Mouse (Mus musculus): ENCODE measurements at regions not wholly inside any gene's neighbourhood (a gene's known extent, or its start where the extent isn't known, plus 50 kb on each side); places are given as distances from the start of the nearest gene placed in this dataset.
"Not testable (repeated sequence)": the region's sequence is repeated elsewhere in the genome, so short reads cannot be mapped to it uniquely, and the experiment has no call there.

DNA sequence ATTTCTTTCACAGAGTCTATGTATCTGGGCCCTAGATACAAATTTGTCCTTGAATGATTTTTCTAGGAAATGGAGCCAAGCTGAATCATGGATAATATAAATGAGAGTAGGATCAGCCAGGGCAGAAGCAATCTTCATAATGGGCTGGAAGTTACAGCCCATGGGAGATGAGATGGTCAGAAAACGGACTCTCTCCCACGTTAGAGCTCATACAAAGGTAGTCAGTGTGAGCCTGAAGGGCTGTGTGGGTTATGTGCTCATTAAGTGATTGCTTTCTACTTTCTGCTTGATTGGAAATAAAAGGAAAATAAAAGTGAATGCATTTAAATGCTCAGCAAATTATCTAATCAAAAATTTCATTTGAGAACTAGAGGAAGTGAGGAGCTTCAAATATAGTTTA, 2017.1 kb upstream of the Pcdh20 start:
- Histone ChIP-seq H3K27me3 (no peaks in the 10 kb centered on the region), H3K4me2 (no peak overlapping the region), H3K4me1 (replicated peaks) (no peaks in the 10 kb centered on the region), H3K4me3 (no peak overlapping the region), H3K9ac (no peak overlapping the region), H3K36me3 (no peaks in the 10 kb centered on the region), H3K9me3 (no peaks in the 10 kb centered on the region), H3K27ac (replicated peaks) (no peak overlapping the region)
- WGBS, result 54% methylated on average over 2 of the region's 2 CpGs
- no peak for ATAC-seq (ENCODE audit: low read depth)

DNA sequence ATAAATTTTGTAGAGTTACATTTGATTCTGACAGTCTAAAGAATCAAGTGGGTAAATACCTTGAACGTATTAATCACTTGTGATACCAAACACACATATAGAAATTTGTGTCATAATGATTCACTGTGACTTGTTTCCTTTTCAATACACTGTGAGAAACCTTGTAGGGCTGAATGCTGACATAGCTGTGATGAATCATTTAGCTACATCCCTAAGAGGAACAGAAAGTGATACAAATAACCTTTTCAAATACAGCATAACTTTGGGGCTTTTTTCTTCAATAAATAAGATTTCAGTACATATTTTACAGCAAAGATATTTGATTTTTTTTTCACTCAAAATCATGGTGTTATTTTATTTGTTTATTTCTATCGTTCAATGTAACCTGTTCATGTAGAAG, 1976.8 kb upstream of the Pcdh20 start:
- no peaks in the 10 kb centered on the region for H3K36me3 ChIP-seq
- H3K27ac ChIP-seq (replicated peaks), result no peak overlapping the region
- H3K9me3 ChIP-seq, result no peaks in the 10 kb centered on the region
- 74% methylated on average over 2 of the region's 2 CpGs for WGBS
- H3K4me1 ChIP-seq (replicated peaks), result no peaks in the 10 kb centered on the region
- no peak overlapping the region for H3K9ac ChIP-seq
- no peaks in the 10 kb centered on the region for H3K27me3 ChIP-seq
- H3K4me2 ChIP-seq, result no peak overlapping the region
- no peak for ATAC-seq (ENCODE audit: low read depth)
- no peak overlapping the region for H3K4me3 ChIP-seq

DNA sequence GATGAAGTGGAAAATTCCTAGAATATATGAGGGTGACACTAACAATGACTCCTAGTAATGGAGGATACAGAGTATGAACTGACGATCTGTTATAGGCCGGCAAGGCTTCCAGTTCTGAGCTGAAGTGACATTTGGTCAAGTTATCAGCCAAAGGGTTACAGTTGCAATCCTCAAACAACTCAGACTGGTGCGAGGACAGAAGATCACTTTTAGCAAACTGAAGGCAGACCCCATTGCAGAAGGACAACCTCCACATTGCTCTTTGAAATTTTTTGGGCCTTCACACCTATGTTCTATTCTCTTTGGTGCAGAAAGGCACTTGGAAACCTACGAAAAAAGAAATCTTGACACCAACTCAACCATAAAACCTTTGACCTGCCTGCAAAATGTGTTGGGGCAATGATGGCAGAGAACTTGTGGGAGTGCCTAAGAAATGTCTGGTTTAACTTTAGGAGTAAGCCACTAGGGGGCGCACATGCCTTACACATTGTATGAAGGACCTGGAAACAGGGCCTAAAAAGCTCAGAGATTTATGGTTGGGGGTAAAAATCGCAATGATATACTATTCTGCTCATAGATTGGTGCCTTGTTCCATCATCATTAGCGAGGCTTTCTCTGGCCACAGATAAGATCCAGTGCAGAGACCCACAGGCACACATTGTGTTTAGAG, 1961.8 kb upstream of the Pcdh20 start:
- Histone ChIP-seq H3K4me3 (no peak overlapping the region), H3K9me3 (no peaks in the 10 kb centered on the region), H3K27ac (replicated peaks) (no peak overlapping the region), H3K36me3 (no peaks in the 10 kb centered on the region), H3K4me2 (no peak overlapping the region), H3K4me1 (replicated peaks) (no peaks in the 10 kb centered on the region), H3K27me3 (no peaks in the 10 kb centered on the region), H3K9ac (no peak overlapping the region)
- 45% methylated on average over 7 of the region's 7 CpGs for WGBS
- ATAC-seq (ENCODE audit: low read depth), result no peak; the same call in 1 of the 2 replicates

DNA sequence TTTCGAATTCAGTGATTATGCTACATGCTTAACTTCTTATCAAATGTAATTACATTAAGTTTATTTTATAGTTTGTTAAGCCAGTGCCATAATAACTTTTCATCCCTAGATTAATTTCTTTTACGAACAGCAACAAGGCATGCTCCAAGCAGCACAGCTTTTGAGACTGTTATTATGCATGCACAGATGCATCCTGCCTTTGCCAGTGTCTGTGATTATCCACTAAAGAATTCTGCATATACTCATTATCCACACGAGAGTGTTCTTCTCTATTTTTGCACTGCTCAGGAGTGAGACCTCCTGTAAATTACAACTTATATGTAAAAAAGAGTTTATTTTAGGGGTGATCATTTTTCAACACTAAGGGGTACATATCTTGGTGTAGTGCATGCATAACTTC, 1941.5 kb upstream of the Pcdh20 start:
- no peak overlapping the region for H3K4me2 ChIP-seq
- no peaks in the 10 kb centered on the region for H3K4me1 ChIP-seq (replicated peaks)
- ATAC-seq (ENCODE audit: low read depth), result no peak
- H3K9ac ChIP-seq, result no peak overlapping the region
- H3K9me3 ChIP-seq, result no peaks in the 10 kb centered on the region
- H3K36me3 ChIP-seq, result no peaks in the 10 kb centered on the region
- no peak overlapping the region for H3K27ac ChIP-seq (replicated peaks)
- no peaks in the 10 kb centered on the region for H3K27me3 ChIP-seq
- no peak overlapping the region for H3K4me3 ChIP-seq
- 73% methylated on average over 3 of the region's 3 CpGs for WGBS

DNA sequence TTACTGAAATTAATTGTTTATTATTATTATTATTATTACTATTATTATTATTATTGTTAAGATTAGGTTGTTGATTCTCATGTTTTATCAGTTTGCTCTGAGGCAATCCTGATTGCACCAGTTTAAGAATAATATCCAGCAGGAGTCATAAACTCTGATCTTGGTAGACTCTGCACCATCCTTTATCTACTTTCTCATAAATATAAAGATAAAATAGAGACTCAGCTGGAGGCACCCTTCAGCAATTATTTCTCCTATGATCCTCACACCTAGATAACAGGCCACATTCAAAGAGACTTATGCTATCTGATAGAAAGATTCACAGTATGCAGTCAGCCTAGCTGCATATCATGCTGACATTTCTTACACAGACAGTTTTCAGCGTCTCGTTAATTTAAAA, 1935.2 kb upstream of the Pcdh20 start:
- H3K9me3 ChIP-seq, result no peaks in the 10 kb centered on the region
- no peak for ATAC-seq (ENCODE audit: low read depth)
- H3K9ac ChIP-seq, result no peak overlapping the region
- whole genome bisulfite sequencing, result 67% methylated on average over 2 of the region's 2 CpGs
- H3K27me3 ChIP-seq, result no peaks in the 10 kb centered on the region
- H3K4me1 ChIP-seq (replicated peaks), result no peaks in the 10 kb centered on the region
- H3K4me2 ChIP-seq, result no peak overlapping the region
- no peak overlapping the region for H3K4me3 ChIP-seq
- H3K27ac ChIP-seq (replicated peaks), result no peak overlapping the region
- H3K36me3 ChIP-seq, result no peaks in the 10 kb centered on the region

DNA sequence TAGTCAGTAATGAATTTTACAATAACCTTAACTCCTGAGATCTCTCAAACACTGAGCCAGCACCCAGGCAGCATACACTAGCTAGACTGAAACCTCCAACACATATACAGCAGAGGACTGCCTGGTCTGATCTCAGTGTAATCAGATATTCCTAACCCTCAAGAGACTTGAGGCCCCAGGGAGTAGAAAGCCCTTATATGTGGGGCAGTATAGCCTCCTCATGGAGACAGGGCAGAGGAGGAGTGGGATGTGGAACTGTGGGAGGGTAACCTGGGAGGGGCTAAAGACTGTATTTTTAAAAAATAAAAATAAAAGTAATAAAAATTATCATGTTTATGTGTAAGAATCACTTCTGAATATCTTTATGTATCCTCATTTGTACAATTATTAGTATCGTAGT, 1934.3 kb upstream of the Pcdh20 start:
- Histone ChIP-seq H3K27me3 (no peaks in the 10 kb centered on the region), H3K27ac (replicated peaks) (no peak overlapping the region), H3K4me3 (no peak overlapping the region), H3K4me2 (no peak overlapping the region), H3K9me3 (no peaks in the 10 kb centered on the region), H3K9ac (no peak overlapping the region), H3K36me3 (no peaks in the 10 kb centered on the region), H3K4me1 (replicated peaks) (no peaks in the 10 kb centered on the region)
- 100% methylated on average over 1 of the region's 1 CpGs for WGBS
- ATAC-seq (ENCODE audit: low read depth), result no peak

DNA sequence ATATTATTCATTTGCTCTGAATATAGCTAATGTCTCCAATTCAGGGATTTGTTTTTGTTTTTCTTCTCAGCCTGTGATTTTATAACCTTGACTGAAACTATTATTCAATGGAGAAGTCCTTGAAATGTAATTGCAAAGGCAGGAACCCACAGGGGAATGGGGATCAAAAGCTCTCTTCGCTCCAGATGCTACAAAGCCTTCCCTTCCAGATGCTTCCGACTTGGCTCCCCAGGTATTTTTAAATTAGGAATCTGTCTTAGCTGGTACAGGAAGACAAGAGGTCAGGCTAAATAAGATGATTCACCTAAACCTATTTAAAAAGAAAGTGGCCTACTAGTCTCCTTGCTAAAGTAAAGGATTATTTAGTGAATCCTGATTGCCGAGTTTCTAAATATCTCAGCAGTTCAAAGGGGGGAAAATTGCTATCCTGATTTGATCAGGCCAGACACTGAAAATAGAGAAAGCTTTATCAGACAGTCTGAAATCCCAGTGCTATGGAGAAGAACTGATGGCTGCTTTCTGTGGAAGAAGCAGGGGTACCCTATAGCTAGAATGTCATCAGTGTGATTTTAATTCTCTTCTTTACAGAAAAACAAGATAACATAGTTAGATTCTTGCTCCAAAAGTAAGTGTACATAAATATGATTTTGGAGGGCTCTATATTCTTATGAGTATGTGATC, 1896.2 kb upstream of the Pcdh20 start:
- Histone ChIP-seq H3K27me3 (no peaks in the 10 kb centered on the region), H3K4me2 (no peak overlapping the region), H3K36me3 (no peaks in the 10 kb centered on the region), H3K27ac (replicated peaks) (no peak overlapping the region), H3K9ac (no peak overlapping the region), H3K4me1 (replicated peaks) (no peaks in the 10 kb centered on the region), H3K4me3 (no peak overlapping the region), H3K9me3 (no peaks in the 10 kb centered on the region)
- 53% methylated on average over 3 of the region's 3 CpGs for WGBS
- ATAC-seq (ENCODE audit: low read depth), result no peak

DNA sequence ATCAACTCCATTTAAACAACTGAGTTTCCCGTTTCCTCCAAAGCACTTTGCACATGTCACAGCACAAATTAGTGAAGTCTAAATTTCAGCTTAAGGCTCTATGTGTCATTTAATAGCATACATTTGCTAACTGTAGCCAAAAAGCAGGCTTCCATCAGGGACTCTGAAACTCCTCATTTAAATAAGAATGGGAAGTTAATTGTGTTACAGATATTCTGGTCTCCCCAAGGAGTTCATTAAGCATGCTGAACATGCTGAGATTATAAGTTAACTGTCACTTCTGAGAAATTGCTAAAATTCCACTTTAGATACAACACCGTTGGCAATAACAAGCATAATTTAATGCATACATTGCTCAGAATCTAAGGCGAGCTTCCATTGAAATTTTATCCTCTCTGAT, 1863.3 kb upstream of the Pcdh20 start:
- 29% methylated on average over 3 of the region's 3 CpGs for WGBS
- Histone ChIP-seq H3K27me3 (no peaks in the 10 kb centered on the region), H3K36me3 (no peaks in the 10 kb centered on the region), H3K9ac (no peak overlapping the region), H3K9me3 (no peaks in the 10 kb centered on the region), H3K27ac (replicated peaks) (no peak overlapping the region), H3K4me2 (no peak overlapping the region), H3K4me1 (replicated peaks) (no peaks in the 10 kb centered on the region), H3K4me3 (no peak overlapping the region)
- ATAC-seq (ENCODE audit: low read depth), result no peak

DNA sequence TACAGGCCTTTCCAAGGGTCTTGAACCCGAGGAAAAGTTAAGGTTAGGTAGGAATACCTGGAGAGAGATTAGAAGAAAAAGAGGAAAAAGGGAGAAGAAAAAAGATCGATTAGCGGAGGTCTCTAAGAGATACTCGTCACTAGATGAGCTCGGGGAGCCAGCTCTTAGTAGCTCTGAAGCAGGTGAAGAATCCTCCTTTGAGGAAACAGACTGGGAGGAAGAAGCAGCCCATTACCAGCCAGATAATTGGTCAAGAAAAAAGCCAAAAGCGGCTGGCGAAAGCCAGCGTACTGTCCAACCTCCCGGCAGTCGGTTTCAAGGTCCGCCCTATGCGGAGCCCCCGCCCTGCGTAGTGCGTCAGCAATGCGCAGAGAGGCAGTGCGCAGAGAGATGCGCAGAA, 1824.3 kb upstream of the Pcdh20 start:
- not testable (repeated sequence) for H3K9ac ChIP-seq; H3K27ac ChIP-seq (replicated peaks); H3K27me3 ChIP-seq; H3K4me1 ChIP-seq (replicated peaks); H3K4me3 ChIP-seq; H3K9me3 ChIP-seq; H3K36me3 ChIP-seq; H3K4me2 ChIP-seq; ATAC-seq (ENCODE audit: low read depth)
- 94% methylated on average over 17 of the region's 18 CpGs for WGBS

DNA sequence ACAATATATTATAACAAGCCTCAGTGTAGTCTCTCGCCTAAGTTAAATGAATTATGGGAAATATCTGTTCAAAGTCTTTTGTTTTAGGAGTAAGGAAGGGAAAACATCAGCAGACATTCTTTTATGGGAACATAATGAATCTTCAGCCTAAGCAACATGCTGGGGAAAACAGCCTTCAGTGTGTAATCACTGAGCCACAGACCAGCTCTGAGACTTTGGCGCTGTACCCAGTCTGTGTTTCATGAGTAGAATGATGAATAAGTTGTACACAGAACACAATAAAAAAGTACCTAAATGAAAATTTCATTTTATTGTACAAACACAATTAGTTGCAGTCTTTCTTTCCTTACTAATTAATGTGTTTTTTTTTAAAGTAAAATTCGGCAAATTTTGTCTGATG, 1774.8 kb upstream of the Pcdh20 start:
- Histone ChIP-seq H3K36me3 (no peaks in the 10 kb centered on the region), H3K9me3 (no peaks in the 10 kb centered on the region), H3K4me3 (no peak overlapping the region), H3K4me2 (no peak overlapping the region), H3K9ac (no peak overlapping the region), H3K4me1 (replicated peaks) (no peaks in the 10 kb centered on the region), H3K27me3 (no peaks in the 10 kb centered on the region), H3K27ac (replicated peaks) (no peak overlapping the region)
- ATAC-seq (ENCODE audit: low read depth), result no peak
- WGBS, result 80% methylated on average over 3 of the region's 3 CpGs

DNA sequence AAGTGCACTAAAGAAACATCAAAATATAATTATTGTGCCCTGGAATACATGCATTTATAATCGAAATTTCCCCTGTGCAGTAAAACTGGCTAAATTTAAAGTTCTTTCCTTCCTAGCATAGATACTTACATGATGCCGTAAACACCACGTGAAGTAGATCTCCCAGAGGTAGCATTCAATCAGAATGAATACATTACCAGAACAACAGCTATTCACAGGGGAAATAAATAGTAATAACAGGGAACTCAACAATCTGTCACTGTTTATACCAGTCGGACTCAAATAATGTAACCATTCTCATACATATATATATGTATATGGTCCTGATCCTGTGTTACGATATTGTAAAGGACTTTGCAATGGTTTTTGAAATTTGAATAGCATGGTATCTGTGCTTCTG, 1761.5 kb upstream of the Pcdh20 start:
- Histone ChIP-seq H3K4me2 (no peak overlapping the region), H3K4me1 (replicated peaks) (no peaks in the 10 kb centered on the region), H3K36me3 (no peaks in the 10 kb centered on the region), H3K27ac (replicated peaks) (no peak overlapping the region), H3K4me3 (no peak overlapping the region), H3K9ac (no peak overlapping the region), H3K9me3 (no peaks in the 10 kb centered on the region), H3K27me3 (no peaks in the 10 kb centered on the region)
- ATAC-seq (ENCODE audit: low read depth), result 0 out of 2 replicates have a peak, but pooled peaks have one; percentile 59
- 37% methylated on average over 5 of the region's 5 CpGs for WGBS

DNA sequence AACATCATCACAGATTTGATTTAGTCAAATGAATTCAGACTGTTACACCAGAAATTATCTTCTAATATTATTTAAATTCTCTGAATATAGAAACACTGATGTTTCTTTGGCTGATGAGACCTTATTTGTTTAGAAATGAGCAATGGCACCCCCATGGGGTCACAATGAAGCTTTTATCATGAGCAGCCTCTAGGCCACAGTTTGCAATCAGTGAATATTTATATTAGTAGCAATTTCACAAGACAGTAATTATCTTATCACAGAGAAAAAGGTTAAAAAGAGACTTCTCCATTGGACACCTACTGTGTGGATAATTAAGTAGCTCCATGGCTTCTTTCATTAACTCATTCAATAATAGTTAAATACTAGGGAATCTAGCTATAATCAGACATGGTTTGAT, 1729.1 kb upstream of the Pcdh20 start:
- no peaks in the 10 kb centered on the region for H3K4me1 ChIP-seq (replicated peaks)

DNA sequence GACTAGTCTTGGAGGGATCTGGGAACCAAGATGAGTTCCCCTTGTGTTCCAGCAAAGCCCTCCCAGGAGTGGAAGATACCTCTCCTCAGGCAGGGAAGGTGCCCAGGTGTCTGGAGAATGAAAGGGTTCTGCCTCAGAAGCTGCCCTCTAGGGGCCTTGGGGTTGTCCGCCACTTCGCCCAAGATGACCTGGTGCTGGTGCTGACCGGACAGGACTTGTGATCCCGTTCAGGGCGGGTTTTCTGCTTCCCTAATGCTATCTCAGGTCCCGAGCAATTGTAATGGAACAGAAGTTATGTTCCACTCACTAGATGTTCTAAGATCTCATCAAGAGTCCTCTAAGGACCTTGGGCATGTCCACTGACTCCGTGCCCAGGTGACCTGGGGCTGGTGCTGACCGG, 1726.6 kb upstream of the Pcdh20 start:
- Histone ChIP-seq H3K9ac (no peak overlapping the region), H3K9me3 (no peaks in the 10 kb centered on the region), H3K4me1 (replicated peaks) (no peaks in the 10 kb centered on the region), H3K36me3 (no peaks in the 10 kb centered on the region), H3K27ac (replicated peaks) (no peak overlapping the region), H3K4me2 (no peak overlapping the region), H3K27me3 (no peaks in the 10 kb centered on the region), H3K4me3 (no peak overlapping the region)
- no peak for ATAC-seq (ENCODE audit: low read depth)
- WGBS, result 93% methylated on average over 8 of the region's 8 CpGs

More for the DNA sequence above, 1729.1 kb upstream of the Pcdh20 start:
- Histone ChIP-seq H3K4me3 (no peak overlapping the region), H3K9ac (no peak overlapping the region), H3K4me2 (no peak overlapping the region), H3K27ac (replicated peaks) (no peak overlapping the region), H3K36me3 (no peaks in the 10 kb centered on the region), H3K27me3 (no peaks in the 10 kb centered on the region), H3K9me3 (no peaks in the 10 kb centered on the region)
- ATAC-seq (ENCODE audit: low read depth), result peak; percentile 40; the same call in 1 of the 2 replicates
